Mouse (Mus musculus) heart, adult 2 months (tissue): ENCODE measurements at regions not wholly inside any gene's neighbourhood (a gene's known extent, or its start where the extent isn't known, plus 50 kb on each side); places are given as distances from the start of the nearest gene placed in this dataset.

Experiments
- CTCF ChIP-seq: fragments of 200-600 bp; IDR thresholded peaks from 2 replicates; pipeline ENCODE4 v1.8.1; 2022; ENCODE audit warnings: antibody characterized with exemption, mild to moderate bottlenecking, moderate library complexity
- EP300 ChIP-seq: fragments of 200-500 bp; IDR thresholded peaks from 2 replicates; pipeline ENCODE4 v1.6.1; 2011; ENCODE audit warnings: low read depth, low read length, control low read depth; ENCODE audit not compliant: insufficient read depth

GRCm38 (mm10) chr1:122551596-122551995 is 983.8 kb upstream of the Ddx18 start:
- TF ChIP-seq EP300 (no peak), CTCF (no peak)
